Mouse (Mus musculus): ENCODE results near the gene Rb1.

Gene Rb1

GRCm38 (mm10) chr14:73201447-73201846 lies 124.2 kb downstream of the Rb1 start:
- DNase-seq: no peak

- no peak for DNase-seq
These were observed 126.6 kb downstream of the Rb1 start for GRCm38 (mm10) chr14:73199058-73199457.

DNA sequence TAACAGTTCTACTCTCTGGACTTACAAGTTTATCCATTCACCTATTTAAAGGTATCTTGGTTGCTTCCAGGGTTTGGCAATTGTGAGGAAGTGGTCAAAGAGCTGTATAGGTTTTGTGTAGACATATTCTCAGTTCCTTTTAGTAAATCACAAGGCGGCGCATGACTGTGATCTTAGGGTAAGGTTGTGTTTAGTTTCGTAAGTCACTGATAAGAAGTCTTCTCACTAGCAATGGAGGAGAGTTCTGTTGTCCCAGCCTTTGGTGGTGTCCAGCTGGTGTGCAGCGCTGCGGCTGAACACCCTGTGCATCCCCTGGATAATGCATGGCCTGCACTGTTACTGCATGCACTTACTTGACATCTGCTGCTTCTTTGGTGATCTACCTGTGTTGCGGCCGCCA lies 138.7 kb downstream of the Rb1 start:
- DNase-seq: no peak

GRCm38 (mm10) chr14:73181144-73181543 lies 144.5 kb downstream of the Rb1 start:
- DNase-seq: no peak

GRCm38 (mm10) chr14:73180671-73181070 lies 145.0 kb downstream of the Rb1 start:
- peak; percentile 20 to 29 for DNase-seq

DNA sequence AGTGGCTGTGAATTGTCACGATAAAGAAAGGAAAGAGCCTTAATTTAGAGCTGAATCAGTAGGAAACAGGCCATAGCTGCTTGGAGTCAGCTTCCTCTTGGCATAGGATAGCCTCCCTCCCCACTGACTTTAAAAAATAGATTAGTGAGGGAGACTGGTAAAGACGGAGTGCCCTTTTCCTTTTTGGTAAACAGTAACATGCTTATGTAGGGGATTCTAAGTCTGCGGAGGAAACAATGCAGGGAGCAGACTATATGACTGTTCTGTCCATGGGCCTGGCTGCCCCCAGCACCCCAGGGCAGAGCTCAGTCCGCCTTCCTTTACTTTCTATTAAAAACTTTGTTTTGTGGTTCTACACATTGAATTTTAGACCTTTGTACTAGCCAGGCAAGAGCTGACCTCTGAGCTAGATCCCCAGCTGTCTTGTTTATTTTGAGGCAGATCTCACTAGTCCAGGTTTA lies 146.4 kb downstream of the Rb1 start:
- no peak for DNase-seq

DNA sequence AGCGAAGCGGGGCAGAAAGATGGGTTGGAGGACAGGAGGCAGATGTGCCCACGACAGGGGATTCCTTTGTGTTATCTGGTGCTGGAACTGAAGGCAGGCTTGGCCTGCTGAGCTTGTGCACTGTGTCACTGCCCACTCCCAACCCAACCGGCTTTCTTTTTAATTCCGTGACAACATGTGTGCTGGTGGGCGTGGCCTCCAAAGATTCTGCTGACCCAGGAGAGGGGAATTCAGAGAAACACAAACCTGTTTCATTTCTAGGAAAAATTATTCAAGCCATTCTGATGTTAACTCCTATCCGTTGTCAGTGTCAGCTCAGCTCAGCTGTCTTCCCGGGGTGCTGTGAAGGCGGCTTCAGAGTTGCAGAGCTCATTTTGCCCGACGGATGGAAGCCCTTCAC lies 147.7 kb downstream of the Rb1 start:
- DNase-seq: no peak

DNA sequence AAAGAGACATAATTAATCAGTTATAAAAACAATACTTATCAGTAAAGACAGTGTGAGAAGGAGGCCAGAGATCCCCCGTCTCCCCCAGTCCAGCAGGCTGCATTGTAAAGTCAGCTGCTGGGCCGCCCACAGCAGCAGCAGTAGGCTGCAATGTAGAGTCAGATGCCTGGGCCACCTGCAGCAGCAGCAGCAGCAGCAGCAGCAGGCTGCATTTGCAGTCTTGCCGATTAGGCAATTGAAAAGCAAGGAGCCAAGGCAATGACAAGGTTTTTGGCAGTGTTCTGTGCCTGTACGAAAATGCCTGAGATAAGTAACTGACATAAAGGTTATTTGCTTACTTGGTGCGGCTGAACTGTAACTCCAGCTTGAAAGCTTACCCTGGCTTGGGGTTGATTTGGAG lies 149.4 kb downstream of the Rb1 start:
- no peak for DNase-seq

GRCm38 (mm10) chr14:73175814-73176213 lies 149.8 kb downstream of the Rb1 start:
- DNase-seq: peak; percentile 10 to 20

GRCm38 (mm10) chr14:73175031-73175430 lies 150.6 kb downstream of the Rb1 start:
- no peak for DNase-seq

- no peak for DNase-seq
These were observed 151.3 kb downstream of the Rb1 start for GRCm38 (mm10) chr14:73174091-73174995.

GRCm38 (mm10) chr14:73173662-73174061 lies 152.0 kb downstream of the Rb1 start:
- no peak for DNase-seq

DNA sequence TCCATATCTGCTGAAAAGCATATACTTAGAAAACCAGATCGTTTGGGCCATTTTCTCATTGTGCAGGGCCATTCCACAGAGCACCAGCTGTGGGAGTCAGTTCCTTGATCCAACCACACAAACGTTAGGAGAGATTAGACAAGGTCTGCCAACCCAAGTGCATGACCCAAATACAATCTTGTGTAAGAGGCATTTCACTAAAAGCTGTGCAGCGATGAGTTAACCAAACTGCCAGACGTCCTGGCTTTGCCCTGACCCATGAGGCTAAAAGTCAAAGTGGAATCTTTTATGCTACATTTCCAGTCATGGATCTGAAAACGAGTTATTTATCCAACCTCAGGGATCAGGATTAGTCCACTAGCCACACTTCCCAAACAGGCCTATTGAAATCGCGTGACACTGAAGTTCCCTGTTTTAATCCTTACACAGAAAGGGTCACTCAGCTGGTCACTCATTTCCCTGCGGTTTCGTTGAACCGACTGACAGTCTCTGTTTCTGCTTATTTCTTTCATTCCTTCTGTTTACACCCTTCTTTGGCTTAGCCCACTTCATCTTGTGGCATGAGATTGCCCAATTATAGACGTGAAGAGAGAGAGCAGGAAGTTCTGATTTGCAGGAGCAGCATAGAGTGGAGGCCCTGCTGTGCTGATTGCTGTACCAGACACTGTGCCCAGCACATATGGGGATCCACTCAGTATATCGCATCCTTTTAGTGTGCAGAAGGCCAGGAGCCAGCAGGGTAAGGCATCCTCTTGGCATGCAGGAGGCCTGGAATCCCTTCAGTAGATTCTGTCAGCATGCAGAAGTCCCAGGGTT lies 153.2 kb downstream of the Rb1 start:
- no peak for DNase-seq

DNA sequence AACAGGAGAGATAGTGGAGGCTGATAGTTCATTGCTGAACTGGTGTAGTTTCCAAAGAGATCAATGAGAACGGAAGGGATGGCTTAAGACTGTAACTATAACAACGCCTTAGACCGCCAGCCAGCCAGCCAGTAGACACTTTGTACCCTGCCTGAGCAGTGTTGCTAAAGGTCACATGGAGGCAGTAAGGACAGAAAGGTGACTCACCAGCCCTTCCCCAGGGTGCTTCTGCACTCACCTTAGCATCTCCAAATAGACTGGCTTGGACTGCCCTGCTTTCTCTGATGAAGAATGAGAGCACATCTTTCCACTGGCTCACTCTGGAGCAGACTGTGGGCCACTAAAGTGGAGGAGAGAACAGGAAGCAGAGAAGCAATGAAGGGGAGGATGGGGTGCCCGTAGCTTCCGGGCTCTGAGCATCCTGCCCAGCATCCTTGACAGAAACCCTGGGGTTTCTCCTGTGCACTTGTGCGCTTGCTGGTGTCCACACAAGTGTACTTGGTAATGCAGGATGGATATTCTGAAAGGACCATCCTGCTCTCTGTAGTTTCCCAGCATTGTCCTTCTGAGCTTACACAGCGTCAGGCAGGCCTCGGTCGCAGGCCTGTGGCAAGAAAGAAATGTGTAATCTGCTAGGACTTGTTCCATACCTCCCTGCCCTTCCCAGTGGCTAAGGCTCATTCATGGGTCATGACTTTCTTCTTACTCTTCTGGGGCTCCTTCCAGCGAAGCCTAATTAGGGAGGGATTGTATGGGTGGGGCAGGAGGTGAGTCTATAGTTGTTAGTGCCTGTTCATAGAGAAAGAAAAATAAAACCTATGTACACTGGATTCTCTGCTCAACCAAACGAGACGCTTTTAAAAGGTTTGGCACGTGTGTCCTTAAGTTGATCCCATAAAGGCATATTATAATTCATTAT lies 155.4 kb downstream of the Rb1 start:
- DNase-seq: no peak

DNA sequence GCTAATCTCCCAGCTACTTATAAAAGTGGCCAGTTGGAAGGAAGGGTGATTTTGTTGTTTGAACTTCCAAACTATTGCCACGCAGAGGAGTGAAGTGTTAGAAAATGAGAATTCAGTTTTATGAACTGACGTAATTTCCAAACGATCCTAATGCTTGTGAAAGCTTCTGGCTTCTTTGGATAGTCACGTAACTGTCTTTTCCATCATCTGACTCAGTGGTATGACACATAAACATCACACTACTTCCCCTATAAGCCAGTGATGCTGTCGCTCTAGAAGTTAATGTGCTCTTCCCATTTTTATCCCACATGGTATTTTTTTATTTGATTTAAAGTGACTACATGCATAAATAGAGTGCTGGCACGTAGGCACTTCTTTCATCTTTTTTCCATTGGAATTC lies 157.0 kb downstream of the Rb1 start:
- no peak for DNase-seq

DNA sequence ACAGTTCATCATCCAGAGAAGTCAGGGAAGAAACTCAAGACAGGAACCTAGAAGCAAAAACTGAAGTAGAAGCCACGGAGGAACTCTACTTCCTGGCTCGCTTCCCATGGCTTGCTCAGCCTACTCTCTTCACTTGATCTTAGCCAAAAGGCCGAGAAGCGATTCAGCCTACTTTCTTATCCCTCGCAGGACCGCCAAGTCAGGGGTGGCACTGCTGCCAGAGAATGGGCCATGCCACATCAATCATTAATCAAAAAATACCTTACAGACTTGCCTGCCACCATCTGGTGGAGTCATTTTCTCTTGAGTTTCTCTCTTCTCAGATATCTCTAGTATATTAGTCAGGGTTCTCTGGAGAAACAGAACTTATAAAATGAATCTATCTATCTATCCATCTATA lies 160.5 kb downstream of the Rb1 start:
- no peak for DNase-seq

GRCm38 (mm10) chr14:73163363-73163998 lies 162.1 kb downstream of the Rb1 start:
- no peak for DNase-seq

- DNase-seq: no peak
These were observed 163.3 kb downstream of the Rb1 start for GRCm38 (mm10) chr14:73162192-73162800.

DNA sequence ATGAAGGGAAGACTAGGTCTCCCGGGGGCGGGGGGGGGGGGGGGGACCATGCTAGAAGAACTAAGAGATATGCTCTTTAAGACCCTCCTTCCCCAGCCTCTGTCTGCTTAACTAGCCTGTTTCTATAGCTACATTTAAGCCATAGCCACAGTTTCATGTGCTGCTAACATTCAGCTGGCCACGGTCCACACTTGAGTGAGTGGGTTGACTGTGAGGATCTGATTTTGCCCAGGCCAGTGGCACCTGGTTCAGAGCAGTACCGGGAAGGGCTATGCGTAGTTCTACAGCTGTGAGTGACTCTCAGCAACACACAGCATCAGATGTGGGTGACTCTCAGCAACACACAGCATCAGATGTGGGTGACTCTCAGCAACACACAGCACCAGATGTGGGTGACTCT lies 164.3 kb downstream of the Rb1 start:
- DNase-seq: no peak

DNA sequence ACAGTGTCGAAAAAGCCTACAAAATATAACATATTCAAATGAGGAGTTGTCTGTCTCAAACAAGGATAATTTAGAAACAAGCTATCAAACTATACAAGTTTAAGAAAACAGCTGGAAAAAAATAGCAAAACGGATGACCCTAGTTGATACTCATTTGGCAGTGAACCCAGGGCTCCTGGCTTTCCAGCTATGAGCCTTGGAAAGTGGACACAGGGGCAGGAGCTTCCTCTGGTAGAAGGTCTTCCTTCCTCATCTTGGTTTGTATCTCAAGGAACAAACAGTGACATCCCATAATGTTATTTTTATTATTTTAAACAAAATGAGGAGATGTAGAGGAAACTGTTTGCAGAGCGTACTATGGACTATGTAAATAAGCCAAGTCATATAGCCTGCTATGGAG lies 177.5 kb downstream of the Rb1 start:
- DNase-seq: no peak

GRCm38 (mm10) chr14:73146721-73147120 lies 178.9 kb downstream of the Rb1 start:
- DNase-seq: no peak

- DNase-seq: no peak
These were observed 180.1 kb downstream of the Rb1 start for GRCm38 (mm10) chr14:73145531-73145930.

Measured in B cell, adult 2 months (primary cell).